Mouse (Mus musculus) cerebellum, postnatal 25 days (tissue): Measurements from ENCODE around the gene Opn1sw.

Source experiments
- DNase-seq, 2 experiments: peaks; one replicate each; pipeline ENCODE4 v3.0.0; 2021; ENCODE audit warnings: mixed read lengths in 2 of 2

Gene Opn1sw

GRCm38 (mm10) chr6:29388052-29388518, at the start of gene Opn1sw:
Opn1sw (minus strand) TSS chr6:29388468.
- DNase-seq, result peak in 1 of 2 experiments; percentile 50

GRCm38 (mm10) chr6:29436461-29436934, 48.2 kb upstream of the Opn1sw start:
- DNase-seq, result peak in 1 of 2 experiments; percentile 14

- DNase-seq, result peak in 1 of 2 experiments; percentile 18
Measured at GRCm38 (mm10) chr6:29435940-29436451, 47.7 kb upstream of the Opn1sw start.

GRCm38 (mm10) chr6:29434911-29435691, 46.8 kb upstream of the Opn1sw start:
- peak in 1 of 2 experiments; percentile 28 for DNase-seq

GRCm38 (mm10) chr6:29433804-29434795, 45.8 kb upstream of the Opn1sw start:
- DNase-seq, result peak; percentile 17 to 30

GRCm38 (mm10) chr6:29433038-29433803, 45.0 kb upstream of the Opn1sw start, which contains the start of gene Flnc:
Flnc (plus strand) TSS chr6:29433256.
- peak; percentile 32 to 38 for DNase-seq

GRCm38 (mm10) chr6:29432676-29433037, 44.4 kb upstream of the Opn1sw start:
- DNase-seq, result no peak

GRCm38 (mm10) chr6:29432156-29432555, 43.9 kb upstream of the Opn1sw start:
- no peak for DNase-seq

GRCm38 (mm10) chr6:29431473-29431872, 43.2 kb upstream of the Opn1sw start:
- DNase-seq, result no peak

- no peak for DNase-seq
Measured at GRCm38 (mm10) chr6:29430681-29431420, 42.6 kb upstream of the Opn1sw start.

GRCm38 (mm10) chr6:29428171-29428570, 39.9 kb upstream of the Opn1sw start:
- no peak for DNase-seq

- DNase-seq, result no peak
Measured at GRCm38 (mm10) chr6:29426331-29426730, 38.1 kb upstream of the Opn1sw start.

GRCm38 (mm10) chr6:29425118-29425517, 36.9 kb upstream of the Opn1sw start:
- no peak for DNase-seq

GRCm38 (mm10) chr6:29420596-29420995, 32.3 kb upstream of the Opn1sw start:
- DNase-seq, result no peak

GRCm38 (mm10) chr6:29415446-29415845, 27.2 kb upstream of the Opn1sw start:
- DNase-seq, result no peak

- DNase-seq, result peak; percentile 30 to 54
Measured at GRCm38 (mm10) chr6:29406412-29406811, 18.1 kb upstream of the Opn1sw start.

GRCm38 (mm10) chr6:29402693-29403342, 14.6 kb upstream of the Opn1sw start:
- peak; percentile 46 to 71 for DNase-seq

GRCm38 (mm10) chr6:29399851-29400250, 11.6 kb upstream of the Opn1sw start:
- DNase-seq, result no peak

GRCm38 (mm10) chr6:29397575-29397974, 9.3 kb upstream of the Opn1sw start:
- DNase-seq, result peak; percentile 72 to 75

GRCm38 (mm10) chr6:29396714-29397540, 8.7 kb upstream of the Opn1sw start:
- peak; percentile 52 to 68 for DNase-seq
